Mouse (Mus musculus) embryonic facial prominence, embryonic 11.5 days (tissue): Measurements from ENCODE around the gene Fpr-rs3. TPM values are rescaled to one million over a fixed set of nuclear protein-coding genes. Genes with fewer than 3 reads are reported as not detected.

Experiments used
- ATAC-seq: fragments of 200-750 bp; cut with Nextera tagmentation; replicated peaks from 2 replicates; pipeline ENCODE4 v1.8.0; 2017; ENCODE audit warnings: low read depth; ENCODE audit not compliant: insufficient number of reproducible peaks, low FRiP score, low TSS enrichment
- DNase-seq: peaks from one replicate; pipeline ENCODE4 v3.0.0-alpha.2; 2015; ENCODE audit warnings: low spot score
- H3K27ac ChIP-seq: fragments of 300-500 bp; sonication (generic); replicated peaks from 2 replicates; pipeline ENCODE4 v1.5.1; 2014; ENCODE audit warnings: mild to moderate bottlenecking, low read depth, low read length, control low read depth
- H3K27me3 ChIP-seq: fragments of 300-500 bp; sonication (generic); 2 replicates; pipeline ENCODE4 v1.6.1; 2014; ENCODE audit warnings: mild to moderate bottlenecking, low read length, moderate library complexity, mixed read lengths; ENCODE audit not compliant: control insufficient read depth, insufficient read depth
- H3K36me3 ChIP-seq: fragments of 300-500 bp; sonication (generic); replicated peaks from 2 replicates; pipeline ENCODE4 v1.6.1; 2014; ENCODE audit warnings: low read depth, mild to moderate bottlenecking, low read length, moderate library complexity, mixed read lengths; ENCODE audit not compliant: control insufficient read depth, insufficient read depth
- H3K4me1 ChIP-seq: fragments of 300-500 bp; sonication (generic); 2 replicates; pipeline ENCODE4 v1.6.1; 2014; ENCODE audit warnings: low read length, mixed read lengths; ENCODE audit not compliant: control insufficient read depth, insufficient read depth
- H3K4me2 ChIP-seq: fragments of 300-500 bp; sonication (generic); 2 replicates; pipeline ENCODE4 v1.6.1; 2014; ENCODE audit warnings: low read depth, mild to moderate bottlenecking, control low read depth, low read length, moderate library complexity
- H3K4me3 ChIP-seq: fragments of 300-500 bp; sonication (generic); 2 replicates; pipeline ENCODE4 v1.5.1; 2014; ENCODE audit warnings: low read depth, low read length, control low read depth
- H3K9ac ChIP-seq: fragments of 300-500 bp; sonication (generic); replicated peaks from 2 replicates; pipeline ENCODE4 v1.6.1; 2014; ENCODE audit warnings: mild to moderate bottlenecking, control low read depth, low read length
- H3K9me3 ChIP-seq: fragments of 300-500 bp; sonication (generic); replicated peaks from 2 replicates; pipeline ENCODE4 v1.6.1; 2016; ENCODE audit warnings: mild to moderate bottlenecking, low read length, inconsistent platforms, mixed read lengths; ENCODE audit not compliant: control insufficient read depth
- WGBS: fragments of 180-500 bp; shearing (Covaris S2); extraction: QIAGEN DNeasy Blood & Tissue Kit; methylation state at CpG from one replicate; pipeline ENCODE4 v1.1.7; 2014; 5-methylcytosine and 5-hydroxymethylcytosine counted together
- polyA plus RNA-seq: library from polyadenylated mRNA; unstranded; fragments of >200 nt; fragmentation: Nextera tagmentation; extraction: Ambion mirVana; gene quantifications from 2 replicates; pipeline ENCODE4 v1.2.1, GENCODE M21; 2014

Gene Fpr-rs3
- polyA plus RNA-seq = not detected in 2 replicates

DNA sequence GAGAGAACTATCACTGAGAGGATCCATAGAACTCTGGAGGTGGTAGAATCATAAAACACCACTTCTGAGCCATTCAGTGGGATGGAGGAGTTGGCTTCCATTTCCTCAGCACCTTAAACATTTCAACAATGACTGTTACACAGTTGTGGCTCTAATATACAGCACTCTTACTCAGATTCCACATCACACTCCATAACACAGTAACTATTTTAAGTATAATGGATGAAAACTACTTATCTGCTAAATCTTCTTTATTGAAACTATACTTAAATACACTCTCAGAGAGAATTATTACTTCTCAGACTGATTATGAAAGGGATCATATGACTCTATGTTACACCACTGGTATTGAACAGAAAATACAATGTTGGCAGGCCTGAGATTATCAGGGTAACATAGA, at the start of gene Fpr-rs3:
TSS of gene Fpr-rs3 (minus strand) at position 101 of the 400 bp plus-strand sequence.
- DNase-seq (no peak), ATAC-seq (no peak)
- no peaks in the 10 kb centered on the region for H3K4me1 ChIP-seq
- H3K4me3 ChIP-seq = no peak within 1 kb of the TSS
- H3K27ac ChIP-seq = no peak within 1 kb of the TSS
- H3K4me2 ChIP-seq = no peak within 1 kb of the TSS
- H3K27me3 ChIP-seq = no peaks in the 10 kb centered on the region
- H3K9me3 ChIP-seq = no peaks in the 10 kb centered on the region
- no peak within 1 kb of the TSS for H3K9ac ChIP-seq
- no peaks in the 10 kb centered on the region for H3K36me3 ChIP-seq

DNA sequence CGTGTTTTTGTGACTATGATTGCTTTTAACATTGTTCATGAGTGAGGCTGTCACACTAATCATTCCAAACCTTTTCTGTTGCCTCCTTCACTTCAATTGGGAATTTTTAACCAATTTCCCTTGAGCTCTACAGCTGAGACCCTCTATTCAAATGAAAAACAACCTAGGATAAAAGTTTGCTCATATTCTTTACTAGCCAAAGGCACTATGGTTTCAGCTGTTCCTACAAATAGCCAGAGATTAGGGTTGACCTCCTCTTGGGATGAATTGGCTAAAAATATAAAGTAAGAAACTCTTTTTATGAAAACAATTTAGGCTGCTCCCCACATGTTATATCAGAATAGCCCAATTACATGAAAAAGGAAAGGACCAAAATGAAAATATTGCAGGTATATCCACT, 28.4 kb downstream of the Fpr-rs3 start, which contains the start of gene Vmn2r110:
TSS of gene Vmn2r110 (minus strand) at position 101 of the 400 bp plus-strand sequence.
- no peaks in the 10 kb centered on the region for H3K27me3 ChIP-seq
- no peaks in the 10 kb centered on the region for H3K9me3 ChIP-seq
- H3K9ac ChIP-seq = no peak within 1 kb of the TSS
- WGBS = 49% methylated on average over 1 of the region's 1 CpGs
- H3K4me2 ChIP-seq = no peak within 1 kb of the TSS
- H3K27ac ChIP-seq = no peak within 1 kb of the TSS
- DNase-seq = no peak
- H3K4me3 ChIP-seq = no peak within 1 kb of the TSS
- ATAC-seq = no peak
- H3K36me3 ChIP-seq = no peaks in the 10 kb centered on the region
- no peaks in the 10 kb centered on the region for H3K4me1 ChIP-seq

Other genes with a start within 250 kb of the Fpr-rs3 start
- not detected in 2 replicates for gene Vmn1r224, start 210.7 kb downstream of the Fpr-rs3 start, polyA plus RNA-seq
- not detected in 2 replicates for gene Vmn2r108, start 143.5 kb downstream of the Fpr-rs3 start, polyA plus RNA-seq
- not detected in 2 replicates for gene Vmn1r225, start 126.7 kb downstream of the Fpr-rs3 start, polyA plus RNA-seq
- not detected in 2 replicates for gene Vmn2r109, start 60.1 kb downstream of the Fpr-rs3 start, polyA plus RNA-seq
- gene Vmn2r110, start 28.5 kb downstream of the Fpr-rs3 start, polyA plus RNA-seq = 0.04 and 0.06 TPM in 2 replicates
- gene Vmn1r226, start 58.0 kb upstream of the Fpr-rs3 start, polyA plus RNA-seq = not detected in 2 replicates
- gene Vmn1r227, start 105.0 kb upstream of the Fpr-rs3 start, polyA plus RNA-seq = not detected in 2 replicates
- gene Vmn1r228, start 161.3 kb upstream of the Fpr-rs3 start, polyA plus RNA-seq = not detected in 2 replicates
- not detected in 2 replicates for gene Vmn1r229, start 186.7 kb upstream of the Fpr-rs3 start, polyA plus RNA-seq
- gene Vmn1r230, start 215.6 kb upstream of the Fpr-rs3 start, polyA plus RNA-seq = not detected in 2 replicates